In genomic region chr17:87202490-87202889, GRCm38 (mm10) we compare ENCODE assay signal across 8 mouse cellular contexts.
DNase-seq lines count a peak whose midpoint lies in the region; ATAC-seq and TF ChIP-seq lines count a peak whose summit lies in the region.

No protein-coding gene starts in this region.

- no peak for TF ChIP-seq CTCF in G1E (IDR thresholded peaks at IDR 0.05; ENCODE audit: low read depth, low read length)

- no peak overlapping the region for H3K4me2 ChIP-seq in liver, embryonic 13.5 days
- no peak overlapping the region for H3K4me2 ChIP-seq in forebrain, embryonic 13.5 days

- no peak overlapping the region; the same call in 1 of the 2 replicates for H3K4me3 ChIP-seq in G1E (ENCODE audit: low read depth, low read length)
- H3K4me3 ChIP-seq in liver, embryonic 13.5 days (replicated peaks): no peak overlapping the region
- no peak overlapping the region for H3K4me3 ChIP-seq in forebrain, embryonic 13.5 days

- H3K9ac ChIP-seq in liver, embryonic 13.5 days: no peak overlapping the region
- H3K9ac ChIP-seq in forebrain, embryonic 13.5 days: no peak overlapping the region

- H3K36me3 ChIP-seq in G1E (replicated peaks): no peaks in the 10 kb centered on the region
- H3K36me3 ChIP-seq in liver, embryonic 13.5 days: no peaks in the 10 kb centered on the region
- no peaks in the 10 kb centered on the region for H3K36me3 ChIP-seq in forebrain, embryonic 13.5 days (ENCODE audit: poor library complexity, severe bottlenecking)

- no peaks in the 10 kb centered on the region for H3K9me3 ChIP-seq in G1E (replicated peaks)
- no peaks in the 10 kb centered on the region for H3K9me3 ChIP-seq in liver, embryonic 13.5 days (replicated peaks)
- no peaks in the 10 kb centered on the region for H3K9me3 ChIP-seq in forebrain, embryonic 13.5 days (replicated peaks)

- peaks cover 28% of the 10 kb centered on the region for H3K4me1 ChIP-seq in G1E (ENCODE audit: insufficient read depth, low read depth, low read length)
- H3K4me1 ChIP-seq in liver, embryonic 13.5 days (replicated peaks): peaks cover 27% of the 10 kb centered on the region
- peaks cover 13% of the 10 kb centered on the region for H3K4me1 ChIP-seq in forebrain, embryonic 13.5 days

- peak; percentile 91 for ATAC-seq in G1E (ENCODE audit: extremely low read depth, insufficient number of reproducible peaks, low FRiP score, poor library complexity, severe bottlenecking)
- peak; percentile 54 for ATAC-seq in inflammation-experienced regulatory T-cells, adult 6 months
- peak; percentile 54 for ATAC-seq in liver, embryonic 13.5 days (ENCODE audit: low read depth)
- ATAC-seq in neutrophil, adult 5-6 weeks (ENCODE audit: extremely low read depth, insufficient number of reproducible peaks, low FRiP score, poor library complexity, severe bottlenecking): peak; percentile 45; the same call in 1 of the 2 replicates
- no peak for ATAC-seq in forebrain, embryonic 13.5 days

- 11% methylated on average over 6 of the region's 6 CpGs for WGBS in liver, embryonic 13.5 days (ENCODE audit: insufficient replicate concordance)
- WGBS in forebrain, embryonic 13.5 days: 70% methylated on average over 6 of the region's 6 CpGs

- 0 out of 2 replicates have a peak overlapping the region, but pooled peaks have one; percentile 15 for H3K27ac ChIP-seq in liver, embryonic 13.5 days
- H3K27ac ChIP-seq in forebrain, embryonic 13.5 days: no peak overlapping the region

- peak; percentile 48 for DNase-seq in G1E (ENCODE audit: low spot score)
- peak; percentile 94 for DNase-seq in adrenal gland, adult 2 months
- DNase-seq in gastrocnemius, adult 8-10 months (ENCODE audit: low spot score in 2 of 2): peak; percentile 36 to 69
- peak; percentile 11 for DNase-seq in liver, embryonic 13.5 days
- peak; percentile 53 for DNase-seq in urinary bladder, postnatal 25 days (ENCODE audit: low spot score)

- H3K27me3 ChIP-seq in G1E (ENCODE audit: insufficient read depth, low read length): peaks cover 13% of the 10 kb centered on the region
- no peaks in the 10 kb centered on the region for H3K27me3 ChIP-seq in liver, embryonic 13.5 days
- no peaks in the 10 kb centered on the region for H3K27me3 ChIP-seq in forebrain, embryonic 13.5 days

Comparison
In these comparisons a context has a peak if more than half of its experiments do, and no peak if none do; other contexts are left out.
1. DNase-seq: peak in every context shown above with its lines; median percentile 94 in adrenal gland, adult 2 months; 53 in urinary bladder, postnatal 25 days; 52 in gastrocnemius, adult 8-10 months; 48 in G1E; 11 in liver, embryonic 13.5 days.